27 mouse cellular contexts compared by ENCODE assay signal in genomic region chr13:64450001-64450794, GRCm38 (mm10). TPM values are rescaled to one million over a fixed set of nuclear protein-coding genes. Genes with fewer than 3 reads are reported as not detected.
DNase-seq lines count a peak whose midpoint lies in the region; ATAC-seq and TF ChIP-seq lines count a peak whose summit lies in the region.
"Had no signal": no experiment of that assay in that cellular context is flagged by ENCODE, and none has a peak within 500 bp of the region (broad histone marks: within the 10 kb centered on the region; RNA-seq: fewer than 3 reads in every experiment).

No protein-coding gene starts in this region.

- 0 out of 2 replicates have a peak overlapping the region, but pooled peaks have one; percentile 10 for H3K4me2 ChIP-seq in liver, embryonic 12.5 days
- no peak overlapping the region for H3K4me2 ChIP-seq in liver, embryonic 16.5 days (ENCODE audit: low read depth, low read length)
- H3K4me2 ChIP-seq in midbrain, embryonic 16.5 days (ENCODE audit: low read length): no peak overlapping the region
- H3K4me2 ChIP-seq: embryonic facial prominence, embryonic 15.5 days; forebrain, embryonic 15.5 days; heart, embryonic 13.5 days; hindbrain, embryonic 15.5 days had no signal

- no peaks in the 10 kb centered on the region for H3K9me3 ChIP-seq in G1E (replicated peaks)
- H3K9me3 ChIP-seq in liver, embryonic 12.5 days (replicated peaks): no peaks in the 10 kb centered on the region
- H3K9me3 ChIP-seq in liver, embryonic 16.5 days (replicated peaks; ENCODE audit: control insufficient read depth, low read length): no peaks in the 10 kb centered on the region
- H3K9me3 ChIP-seq in midbrain, embryonic 16.5 days (replicated peaks; ENCODE audit: control insufficient read depth, low read length, poor library complexity, severe bottlenecking): no peaks in the 10 kb centered on the region
- H3K9me3 ChIP-seq: embryonic facial prominence, embryonic 15.5 days; forebrain, embryonic 15.5 days; heart, embryonic 13.5 days; hindbrain, embryonic 15.5 days had no signal

- H3K4me1 ChIP-seq in G1E (ENCODE audit: insufficient read depth, low read depth, low read length): peaks cover 6% of the 10 kb centered on the region; the same call in 1 of the 2 replicates
- H3K4me1 ChIP-seq in liver, embryonic 12.5 days: peaks cover 22% of the 10 kb centered on the region
- no peaks in the 10 kb centered on the region; the same call in 1 of the 2 replicates for H3K4me1 ChIP-seq in liver, embryonic 16.5 days (ENCODE audit: control insufficient read depth, low read depth, low read length)
- no peaks in the 10 kb centered on the region for H3K4me1 ChIP-seq in kidney, adult 2 months (ENCODE audit: control insufficient read depth, insufficient read depth, low read length)
- H3K4me1 ChIP-seq in thymus, adult 2 months (replicated peaks; ENCODE audit: control insufficient read depth, insufficient read depth, low read length): no peaks in the 10 kb centered on the region
- no peaks in the 10 kb centered on the region for H3K4me1 ChIP-seq in midbrain, embryonic 16.5 days (ENCODE audit: control insufficient read depth, insufficient read depth, low read length)
- H3K4me1 ChIP-seq: embryonic facial prominence, embryonic 15.5 days; forebrain, embryonic 15.5 days; heart, embryonic 13.5 days; hindbrain, embryonic 15.5 days had no signal

- H3K27ac ChIP-seq in liver, embryonic 12.5 days: 0 out of 2 replicates have a peak overlapping the region, but pooled peaks have one; percentile 24
- no peak overlapping the region for H3K27ac ChIP-seq in liver, embryonic 16.5 days (ENCODE audit: low read length)
- H3K27ac ChIP-seq in kidney, adult 2 months (ENCODE audit: insufficient read depth, low read depth, low read length): no peak overlapping the region
- H3K27ac ChIP-seq in thymus, adult 2 months (ENCODE audit: control insufficient read depth, insufficient read depth, low read length): no peak overlapping the region
- H3K27ac ChIP-seq in midbrain, embryonic 16.5 days (ENCODE audit: low read length): no peak overlapping the region
- H3K27ac ChIP-seq: embryonic facial prominence, embryonic 15.5 days; forebrain, embryonic 15.5 days; heart, embryonic 13.5 days; hindbrain, embryonic 15.5 days had no signal

- H3K27me3 ChIP-seq in G1E (ENCODE audit: insufficient read depth, low read length): no peaks in the 10 kb centered on the region
- H3K27me3 ChIP-seq in liver, embryonic 12.5 days (replicated peaks): no peaks in the 10 kb centered on the region
- H3K27me3 ChIP-seq in liver, embryonic 16.5 days (ENCODE audit: control insufficient read depth, insufficient read depth, low read depth, low read length): no peaks in the 10 kb centered on the region
- no peaks in the 10 kb centered on the region for H3K27me3 ChIP-seq in kidney, adult 2 months (replicated peaks; ENCODE audit: control insufficient read depth, insufficient read depth, low read length)
- no peaks in the 10 kb centered on the region; the same call in 1 of the 2 replicates for H3K27me3 ChIP-seq in thymus, adult 2 months (ENCODE audit: control insufficient read depth, insufficient read depth, low read length)
- H3K27me3 ChIP-seq in midbrain, embryonic 16.5 days (ENCODE audit: control insufficient read depth, insufficient read depth, low read depth, low read length): no peaks in the 10 kb centered on the region
- H3K27me3 ChIP-seq: embryonic facial prominence, embryonic 15.5 days; forebrain, embryonic 15.5 days; heart, embryonic 13.5 days; hindbrain, embryonic 15.5 days had no signal

- TF ChIP-seq POLR2A in kidney, adult 2 months (IDR thresholded peaks at IDR 0.05; ENCODE audit: low read depth, low read length): no peak
- TF ChIP-seq POLR2A in thymus, adult 2 months (IDR thresholded peaks at IDR 0.05; ENCODE audit: control insufficient read depth, extremely low read depth, insufficient read depth, low read length, poor library complexity): no peak

- H3K36me3 ChIP-seq in G1E (replicated peaks): no peaks in the 10 kb centered on the region
- H3K36me3 ChIP-seq in liver, embryonic 12.5 days: no peaks in the 10 kb centered on the region
- H3K36me3 ChIP-seq in liver, embryonic 16.5 days (ENCODE audit: control insufficient read depth, insufficient read depth): no peaks in the 10 kb centered on the region
- no peaks in the 10 kb centered on the region for H3K36me3 ChIP-seq in kidney, adult 2 months (ENCODE audit: control insufficient read depth, insufficient read depth, low read length)
- H3K36me3 ChIP-seq in thymus, adult 2 months (ENCODE audit: control insufficient read depth, insufficient read depth, low read length): no peaks in the 10 kb centered on the region
- no peaks in the 10 kb centered on the region for H3K36me3 ChIP-seq in midbrain, embryonic 16.5 days (ENCODE audit: control insufficient read depth, insufficient read depth, low read length)
- H3K36me3 ChIP-seq: embryonic facial prominence, embryonic 15.5 days; forebrain, embryonic 15.5 days; heart, embryonic 13.5 days; hindbrain, embryonic 15.5 days had no signal

- WGBS in liver, embryonic 12.5 days (ENCODE audit: insufficient replicate concordance): 49% methylated on average over 7 of the region's 7 CpGs
- WGBS in liver, embryonic 16.5 days (ENCODE audit: insufficient replicate concordance): 34% methylated on average over 7 of the region's 7 CpGs
- WGBS in kidney, adult 2 months: 69% methylated on average over 7 of the region's 7 CpGs
- 52% methylated on average over 7 of the region's 7 CpGs for WGBS in thymus, adult 2 months
- 74% methylated on average over 7 of the region's 7 CpGs for WGBS in midbrain, embryonic 16.5 days

- ATAC-seq in G1E (ENCODE audit: extremely low read depth, insufficient number of reproducible peaks, low FRiP score, poor library complexity, severe bottlenecking): peak; percentile 40; the same call in 1 of the 2 replicates
- peak; percentile 75 for ATAC-seq in liver, embryonic 12.5 days
- ATAC-seq in liver, embryonic 16.5 days (ENCODE audit: low read depth): peak; percentile 62
- no peak for ATAC-seq in midbrain, embryonic 16.5 days
- ATAC-seq: forebrain, embryonic 15.5 days; intestine, embryonic 16.5 days had no signal

- no peak for TF ChIP-seq CTCF in G1E (IDR thresholded peaks at IDR 0.05; ENCODE audit: low read depth, low read length)
- no peak for TF ChIP-seq CTCF in kidney, adult 2 months (conservative IDR thresholded peaks at IDR 0.05; ENCODE audit: insufficient read depth, insufficient read length, low read depth, low read length)
- TF ChIP-seq CTCF in thymus, adult 2 months (IDR thresholded peaks at IDR 0.05; ENCODE audit: borderline replicate concordance, control insufficient read depth, extremely low read depth, insufficient read depth, low read length, poor library complexity): no peak

- DNase-seq in G1E (ENCODE audit: low spot score) (no peak), MEL-GATA-1-ER (ENCODE audit: extremely low read depth, low read depth) (peak; percentile 97)
- DNase-seq in kidney, adult 2 months: no peak
- no peak for DNase-seq in thymus, adult 2 months
- DNase-seq in embryo, embryonic 11 days: no peak
- DNase-seq: adrenal gland, adult 8-10 months; adrenal gland, postnatal 36 days; cerebellum, adult 11 months; cerebellum, adult 8-10 months; cerebellum, postnatal 25 days; gastrocnemius, postnatal 10 days; heart, postnatal 36 days had no signal

- no peak overlapping the region for H3K9ac ChIP-seq in liver, embryonic 12.5 days
- no peak overlapping the region for H3K9ac ChIP-seq in liver, embryonic 16.5 days (ENCODE audit: low read depth, low read length)
- H3K9ac ChIP-seq in midbrain, embryonic 16.5 days (ENCODE audit: low read depth, low read length): no peak overlapping the region
- H3K9ac ChIP-seq: embryonic facial prominence, embryonic 15.5 days; forebrain, embryonic 15.5 days; heart, embryonic 13.5 days; hindbrain, embryonic 15.5 days had no signal

- no peak overlapping the region for H3K4me3 ChIP-seq in G1E (ENCODE audit: low read depth, low read length)
- no peak overlapping the region for H3K4me3 ChIP-seq in liver, embryonic 12.5 days
- H3K4me3 ChIP-seq in liver, embryonic 16.5 days (ENCODE audit: low read depth, low read length): no peak overlapping the region
- H3K4me3 ChIP-seq in kidney, adult 2 months (ENCODE audit: insufficient read depth, low read depth, low read length): no peak overlapping the region
- no peak overlapping the region for H3K4me3 ChIP-seq in thymus, adult 2 months (ENCODE audit: control insufficient read depth, insufficient read depth, low read length)
- H3K4me3 ChIP-seq in midbrain, embryonic 16.5 days (ENCODE audit: low read depth, low read length): no peak overlapping the region
- H3K4me3 ChIP-seq: embryonic facial prominence, embryonic 15.5 days; erythroblast, embryonic 14.5 days; forebrain, embryonic 15.5 days; heart, embryonic 13.5 days; hindbrain, embryonic 15.5 days had no signal

RNA-seq across cellular contexts. Expression of gene Cdk20, which starts 18.1 kb away (rescaled TPM):
- total RNA-seq in G1E (2014; fragmentation: Nextera tagmentation): 0.23 and 1.0 TPM in 2 replicates
- 0.60 and 1.3 TPM in 2 replicates for total RNA-seq in G1E (2017)
- 1.7 and 2.0 TPM in 2 replicates for polyA plus RNA-seq in G1E (2012)
- polyA plus RNA-seq in liver, embryonic 12.5 days (2016; fragmentation: Nextera tagmentation; extraction: Ambion mirVana): 5.2 and 5.5 TPM in 2 replicates
- polyA plus RNA-seq in liver, embryonic 16.5 days (2015; fragmentation: Nextera tagmentation; extraction: Ambion mirVana): 4.1 and 4.9 TPM in 2 replicates
- 10.4 and 12.7 TPM in 2 replicates for polyA plus RNA-seq in kidney, adult 2 months (2012; rRNA removed)
- polyA plus RNA-seq in thymus, adult 2 months (2012; rRNA removed): 128 and 129 TPM in 2 replicates
- polyA plus RNA-seq in midbrain, embryonic 16.5 days (2015; fragmentation: Nextera tagmentation; extraction: Ambion mirVana): 29.3 and 31.4 TPM in 2 replicates

RNA-seq across cellular contexts. Expression of gene Fam240b, which starts 47.4 kb away (rescaled TPM):
- not detected in 2 replicates for total RNA-seq in G1E (2014; fragmentation: Nextera tagmentation)
- total RNA-seq in G1E (2017): not detected in 2 replicates
- not detected in 2 replicates for polyA plus RNA-seq in G1E (2012)
- polyA plus RNA-seq in liver, embryonic 12.5 days (2016; fragmentation: Nextera tagmentation; extraction: Ambion mirVana): not detected in 2 replicates
- polyA plus RNA-seq in liver, embryonic 16.5 days (2015; fragmentation: Nextera tagmentation; extraction: Ambion mirVana): not detected in 2 replicates
- not detected in 2 replicates for polyA plus RNA-seq in kidney, adult 2 months (2012; rRNA removed)
- not detected in 2 replicates for polyA plus RNA-seq in thymus, adult 2 months (2012; rRNA removed)
- 0.16 TPM in 1 of 2 replicates, not detected in the other for polyA plus RNA-seq in midbrain, embryonic 16.5 days (2015; fragmentation: Nextera tagmentation; extraction: Ambion mirVana)
- total RNA-seq: adrenal gland, adult 8-10 months; adrenal gland, postnatal 36 days; ES-E14; heart, postnatal 36 days had no signal
- polyA plus RNA-seq: embryonic facial prominence, embryonic 11.5 days; embryonic facial prominence, embryonic 15.5 days; erythroblast, embryonic 14.5 days; forebrain, embryonic 11.5 days; forebrain, embryonic 15.5 days; gonadal fat pad, adult 2 months; heart, embryonic 13.5 days; heart, postnatal 0 days; hindbrain, embryonic 11.5 days; hindbrain, embryonic 15.5 days; intestine, embryonic 16.5 days had no signal
